Mouse (Mus musculus) gonadal fat pad, adult 2 months (tissue): ENCODE measurements around the gene Arcn1. TPM values are rescaled to one million over a fixed set of nuclear protein-coding genes. Genes with fewer than 3 reads are reported as not detected.
"Not testable (repeated sequence)": the region's sequence is repeated elsewhere in the genome, so short reads cannot be mapped to it uniquely, and the experiment has no call there.

ENCODE experiments used
- DNase-seq: peaks from one replicate; pipeline ENCODE4 v3.0.0-alpha.2; 2012; ENCODE audit warnings: low read depth
- polyA plus RNA-seq: library from polyadenylated mRNA; depleted of rRNA; stranded (reverse); fragments of >200 nt; gene quantifications from 2 replicates; pipeline ENCODE4 v1.2.3, GENCODE M21; 2012; rRNA removed

Arcn1 gene
- polyA plus RNA-seq = 60.6 and 60.8 TPM in 2 replicates

GRCm38 (mm10) chr9:44767101-44768028 lies at the start of gene Arcn1, which contains the start of gene Ift46:
Arcn1 (minus strand) TSS chr9:44767845.
Ift46 (plus strand) TSS chr9:44767908.
- DNase-seq = no peak

GRCm38 (mm10) chr9:44814179-44814578 lies 46.5 kb upstream of the Arcn1 start:
- DNase-seq = no peak

- DNase-seq = no peak
These were observed 42.7 kb upstream of the Arcn1 start for GRCm38 (mm10) chr9:44810316-44810715.

- DNase-seq = no peak
These were observed 40.1 kb upstream of the Arcn1 start for GRCm38 (mm10) chr9:44807778-44808177.

- DNase-seq = no peak
These were observed 39.5 kb upstream of the Arcn1 start for GRCm38 (mm10) chr9:44807141-44807540.

- no peak for DNase-seq
These were observed 37.9 kb upstream of the Arcn1 start for GRCm38 (mm10) chr9:44805536-44805935.

- no peak for DNase-seq
These were observed 37.0 kb upstream of the Arcn1 start for GRCm38 (mm10) chr9:44804678-44805077.

- DNase-seq = no peak
These were observed 35.3 kb upstream of the Arcn1 start, which contains the start of gene Ttc36 for GRCm38 (mm10) chr9:44802808-44803450. Ttc36 (minus strand) TSS chr9:44803072.

- DNase-seq = no peak
These were observed 34.0 kb upstream of the Arcn1 start for GRCm38 (mm10) chr9:44801669-44802068.

GRCm38 (mm10) chr9:44799958-44800324 lies 32.3 kb upstream of the Arcn1 start:
- DNase-seq = no peak

GRCm38 (mm10) chr9:44799102-44799957 lies 31.7 kb upstream of the Arcn1 start, which contains the start of gene Tmem25:
Tmem25 (minus strand) TSS chr9:44799307.
- no peak for DNase-seq

- DNase-seq = no peak
These were observed 30.7 kb upstream of the Arcn1 start for GRCm38 (mm10) chr9:44798298-44798697.

GRCm38 (mm10) chr9:44792842-44793241 lies 25.2 kb upstream of the Arcn1 start:
- DNase-seq = no peak

GRCm38 (mm10) chr9:44772750-44773651 lies 5.4 kb upstream of the Arcn1 start:
- peak; percentile 49 for DNase-seq

GRCm38 (mm10) chr9:44772392-44772749 lies 4.7 kb upstream of the Arcn1 start:
- no peak for DNase-seq

GRCm38 (mm10) chr9:44771376-44771775 lies 3.7 kb upstream of the Arcn1 start:
- no peak for DNase-seq

GRCm38 (mm10) chr9:44768029-44768394 lies 367 bp upstream of the Arcn1 start:
- not testable (repeated sequence) for DNase-seq

- DNase-seq = no peak
These were observed 6.8 kb downstream of the Arcn1 start for GRCm38 (mm10) chr9:44760873-44761272.

- no peak for DNase-seq
These were observed 19.2 kb downstream of the Arcn1 start for GRCm38 (mm10) chr9:44748473-44748872.

GRCm38 (mm10) chr9:44747341-44747740 lies 20.3 kb downstream of the Arcn1 start:
- DNase-seq = no peak

GRCm38 (mm10) chr9:44746666-44747065 lies 21.0 kb downstream of the Arcn1 start:
- DNase-seq = no peak
